Mouse (Mus musculus) ES-E14 (cell line): ENCODE measurements around the gene Crls1. TPM values are rescaled to one million over a fixed set of nuclear protein-coding genes. Genes with fewer than 3 reads are reported as not detected.
A peak's percentile ranks its signal among the peaks of the same experiment; 100 is the strongest.

ENCODE experiments used
- DNase-seq: peaks from one replicate; pipeline ENCODE4 v3.0.0-alpha.2; 2013; ENCODE audit warnings: low read depth, low spot score
- H3K27ac ChIP-seq: 2 replicates; pipeline ENCODE4 v1.5.1; 2012; ENCODE audit warnings: low read depth, mild to moderate bottlenecking, low read length, moderate library complexity, mixed read lengths; ENCODE audit not compliant: poor library complexity, insufficient read depth, severe bottlenecking
- H3K36me3 ChIP-seq: 2 replicates; pipeline ENCODE4 v1.6.1; 2012; ENCODE audit warnings: mild to moderate bottlenecking, low read length, moderate library complexity, mixed read lengths; ENCODE audit not compliant: control insufficient read depth, poor library complexity, insufficient read depth, severe bottlenecking
- H3K4me1 ChIP-seq, 2 experiments: fragments of 150-350 bp in 1 of 2; sonication (generic) in 1 of 2; 2 replicates each; pipeline ENCODE4 v1.6.1; 2012; ENCODE audit warnings: low read length in 2 of 2, mild to moderate bottlenecking in 1 of 2, mixed read lengths in 1 of 2; ENCODE audit not compliant: control insufficient read depth in 2 of 2, insufficient read depth in 2 of 2, poor library complexity in 1 of 2
- H3K4me3 ChIP-seq, 2 experiments: fragments of 150-350 bp in 1 of 2; sonication (generic) in 1 of 2; 2 replicates each; pipeline ENCODE4 v1.5.1; 2012; ENCODE audit warnings: low read length in 2 of 2, low read depth in 1 of 2, mild to moderate bottlenecking in 1 of 2, mixed read lengths in 1 of 2; ENCODE audit not compliant: insufficient read depth in 1 of 2, poor library complexity in 1 of 2, severe bottlenecking in 1 of 2
- H3K9ac ChIP-seq: 2 replicates; pipeline ENCODE4 v1.6.1; 2012; ENCODE audit warnings: low read depth, mild to moderate bottlenecking, low read length, mixed read lengths; ENCODE audit not compliant: poor library complexity, insufficient read depth, severe bottlenecking
- H3K9me3 ChIP-seq: fragments of 150-350 bp; sonication (generic); 2 replicates; pipeline ENCODE4 v1.6.1; 2012; ENCODE audit warnings: low read depth, mild to moderate bottlenecking, low read length; ENCODE audit not compliant: control insufficient read depth, insufficient read depth
- CHD2 ChIP-seq: IDR thresholded peaks from 2 replicates; pipeline ENCODE4 v1.6.1; 2014; ENCODE audit warnings: mild to moderate bottlenecking, low read depth, low read length, inconsistent platforms
- HCFC1 ChIP-seq: IDR thresholded peaks from 2 replicates; pipeline ENCODE4 v1.6.1; 2012; ENCODE audit warnings: low read length, inconsistent platforms, borderline replicate concordance; ENCODE audit not compliant: insufficient read depth
- MAFK ChIP-seq: IDR thresholded peaks from 2 replicates; pipeline ENCODE4 v1.6.1; 2014; ENCODE audit warnings: mild to moderate bottlenecking, low read depth, low read length, inconsistent platforms; ENCODE audit not compliant: insufficient read depth
- ZC3H11A ChIP-seq: IDR thresholded peaks from 2 replicates; pipeline ENCODE4 v1.6.1; 2012; ENCODE audit warnings: low read depth, mild to moderate bottlenecking, inconsistent platforms, low read length, borderline replicate concordance
- ZNF384 ChIP-seq: IDR thresholded peaks from 2 replicates; pipeline ENCODE4 v1.6.1; 2012; ENCODE audit warnings: low read depth, low read length, inconsistent platforms
- in situ Hi-C, 2 experiments: fragments of 600-800 bp; cut with MboI; formaldehyde crosslinking; loops; one replicate each; pipeline ENCODE4 v1.15.1; 2025; ENCODE audit warnings: low sequenced_read_pairs in 2 of 2, inconsistent platforms in 1 of 2; ENCODE audit not compliant: unreplicated experiment in 2 of 2
- total RNA-seq: library from RNA; depleted of rRNA; stranded (reverse); fragments of 300-350 nt; gene quantifications from 2 replicates; pipeline ENCODE4 v1.2.3, GENCODE M21; 2012; rRNA removed

Crls1 gene
- total RNA-seq, 1 experiment, result 29.1 TPM

DNA sequence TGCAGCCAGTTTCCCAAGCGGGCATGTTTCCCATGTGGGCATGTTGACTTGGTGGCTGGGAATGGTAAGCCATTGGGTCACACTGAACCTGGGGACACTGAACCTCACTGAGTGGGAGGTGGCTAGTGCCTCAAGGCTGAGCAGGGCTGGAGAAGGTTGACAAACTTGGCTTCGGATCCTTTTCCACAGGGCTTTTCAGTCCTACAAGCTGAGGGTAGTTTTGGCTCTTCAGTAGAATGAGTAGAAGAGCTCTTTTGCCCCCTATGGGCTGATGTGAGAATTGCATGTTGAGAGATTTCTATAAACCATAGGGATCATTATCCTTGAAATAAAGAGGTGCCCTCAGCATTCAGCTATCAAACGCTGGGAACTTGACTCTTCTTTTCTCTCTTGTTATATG, 57.0 kb downstream of the Crls1 start:
- Histone ChIP-seq H3K4me1 (no peaks in the 10 kb centered on the region), H3K27ac (no peak overlapping the region), H3K36me3 (no peaks in the 10 kb centered on the region), H3K9ac (no peak overlapping the region), H3K9me3 (no peaks in the 10 kb centered on the region), H3K4me3 (no peak overlapping the region)
- peak; percentile 58 for DNase-seq
- TF ChIP-seq MAFK (no peak), HCFC1 (no peak), CHD2 (no peak), ZNF384 (no peak), ZC3H11A (peak; percentile 72)
- in situ Hi-C loops, result loop anchor here (10.0 to 25.0 kb wide), 3 partner anchors 389 to 591 kb away; no protein-coding TSS in a partner anchor

- in situ Hi-C loops, result loop anchor here (10.0 to 25.0 kb wide), 3 partner anchors 390 to 593 kb away; no protein-coding TSS in a partner anchor
- H3K36me3 ChIP-seq, result no peaks in the 10 kb centered on the region
- no peaks in the 10 kb centered on the region for H3K9me3 ChIP-seq
- no peak overlapping the region for H3K4me3 ChIP-seq
- no peak overlapping the region for H3K9ac ChIP-seq
- no peaks in the 10 kb centered on the region for H3K4me1 ChIP-seq
- no peak for TF ChIP-seq CHD2
- TF ChIP-seq HCFC1, result no peak
- TF ChIP-seq ZNF384, result no peak
- DNase-seq, result no peak
- H3K27ac ChIP-seq, result no peak overlapping the region
Measured at GRCm38 (mm10) chr2:132904961-132905360, 58.5 kb downstream of the Crls1 start.

- peak; percentile 38 for DNase-seq
- Histone ChIP-seq H3K9ac (no peak overlapping the region), H3K36me3 (no peaks in the 10 kb centered on the region), H3K4me3 (no peak overlapping the region), H3K27ac (no peak overlapping the region), H3K9me3 (no peaks in the 10 kb centered on the region), H3K4me1 (no peaks in the 10 kb centered on the region)
- in situ Hi-C loops, result loop anchor here (10.0 to 25.0 kb wide), 3 partner anchors 392 to 594 kb away; no protein-coding TSS in a partner anchor
- TF ChIP-seq MAFK (no peak), ZC3H11A (peak; percentile 62)
Measured at GRCm38 (mm10) chr2:132906763-132907162, 60.3 kb downstream of the Crls1 start.

- H3K36me3 ChIP-seq, result no peaks in the 10 kb centered on the region
- no peak overlapping the region for H3K27ac ChIP-seq
- no peaks in the 10 kb centered on the region for H3K9me3 ChIP-seq
- no peaks in the 10 kb centered on the region for H3K4me1 ChIP-seq
- in situ Hi-C loops, result loop anchor here (25.0 kb wide), 2 partner anchors 402 to 602 kb away; no protein-coding TSS in a partner anchor
- H3K4me3 ChIP-seq, result no peak overlapping the region
- TF ChIP-seq HCFC1 (no peak), MAFK (no peak), CHD2 (no peak), ZC3H11A (no peak)
- no peak overlapping the region for H3K9ac ChIP-seq
- DNase-seq, result no peak
Measured at GRCm38 (mm10) chr2:132914785-132915184, 68.3 kb downstream of the Crls1 start.

Other genes starting within 250 kb of the Crls1 start
- gene Shld1, start 159.7 kb upstream of the Crls1 start, total RNA-seq, result 8.9 and 9.2 TPM in 2 replicates
- gene Chgb, start 65.4 kb upstream of the Crls1 start, total RNA-seq, result 0.05 and 0.09 TPM in 2 replicates
- 30.1 and 44.4 TPM in 2 replicates for gene Trmt6, start 30.6 kb upstream of the Crls1 start, total RNA-seq
- gene Mcm8, start 30.5 kb upstream of the Crls1 start, total RNA-seq, result 13.4 and 14.2 TPM in 2 replicates
- gene Lrrn4, start 34.2 kb downstream of the Crls1 start, total RNA-seq, result 11.8 and 14.3 TPM in 2 replicates
- 2.4 and 2.7 TPM in 2 replicates for gene Fermt1, start 99.2 kb downstream of the Crls1 start, total RNA-seq